Mouse (Mus musculus) urinary bladder, postnatal 4 days (tissue): Measurements from ENCODE around the gene Scgb2b3.

ENCODE experiments used
- DNase-seq, 2 experiments: peaks; one replicate each; pipeline ENCODE4 v3.0.0; 2021 to 2022; ENCODE audit warnings: low spot score in 2 of 2

Scgb2b3 gene

GRCm38 (mm10) chr7:31362022-31362560 is at the start of gene Scgb2b3:
Gene Scgb2b3, minus strand, starts transcription at chr7:31362072.
- no peak for DNase-seq

GRCm38 (mm10) chr7:31375292-31375691 is 13.4 kb upstream of the Scgb2b3 start, which contains the start of gene Scgb1b3:
Gene Scgb1b3, plus strand, starts transcription at chr7:31375592.
- no peak for DNase-seq
